Mouse (Mus musculus): Measurements from ENCODE around the gene Gm20388.

- TF ChIP-seq CTCF (IDR thresholded peaks at IDR 0.05; ENCODE audit: low read depth), result no peak
- TF ChIP-seq EP300 (IDR thresholded peaks at IDR 0.05; ENCODE audit: low read depth), result no peak
Observed at GRCm38 (mm10) chr8:120397444-120398411, 487.1 kb downstream of the Gm20388 start.
